Mouse (Mus musculus) limb, embryonic 11.5 days (tissue): ENCODE data around the gene Fev. TPM values are rescaled to one million over a fixed set of nuclear protein-coding genes. Genes with fewer than 3 reads are reported as not detected.

Experiments used
- ATAC-seq: fragments of 200-750 bp; cut with Nextera tagmentation; 2 replicates; pipeline ENCODE4 v1.8.0; 2017; ENCODE audit warnings: low read depth; ENCODE audit not compliant: insufficient number of reproducible peaks, low FRiP score, low TSS enrichment
- DNase-seq: peaks from one replicate; pipeline ENCODE4 v3.0.0-alpha.2; 2015; ENCODE audit warnings: low spot score
- H3K27ac ChIP-seq: fragments of 300-500 bp; sonication (generic); replicated peaks from 2 replicates; pipeline ENCODE4 v1.5.1; 2014; ENCODE audit warnings: low read depth, mild to moderate bottlenecking, low read length
- H3K27me3 ChIP-seq: fragments of 300-500 bp; sonication (generic); 2 replicates; pipeline ENCODE4 v1.6.1; 2014; ENCODE audit warnings: mild to moderate bottlenecking, low read length, mixed read lengths; ENCODE audit not compliant: control insufficient read depth, insufficient read depth
- H3K36me3 ChIP-seq: fragments of 300-500 bp; sonication (generic); 2 replicates; pipeline ENCODE4 v1.6.1; 2014; ENCODE audit warnings: mild to moderate bottlenecking, low read length, moderate library complexity, mixed read lengths; ENCODE audit not compliant: control insufficient read depth, insufficient read depth
- H3K4me1 ChIP-seq: fragments of 300-500 bp; sonication (generic); 2 replicates; pipeline ENCODE4 v1.6.1; 2014; ENCODE audit warnings: low read length, mixed read lengths; ENCODE audit not compliant: control insufficient read depth, insufficient read depth
- H3K4me2 ChIP-seq: fragments of 300-500 bp; sonication (generic); 2 replicates; pipeline ENCODE4 v1.6.1; 2014; ENCODE audit warnings: low read depth, mild to moderate bottlenecking, moderate library complexity; ENCODE audit not compliant: severe bottlenecking
- H3K4me3 ChIP-seq: fragments of 300-500 bp; sonication (generic); 2 replicates; pipeline ENCODE4 v1.5.1; 2014; ENCODE audit warnings: low read depth, low read length
- H3K9ac ChIP-seq: fragments of 300-500 bp; sonication (generic); 2 replicates; pipeline ENCODE4 v1.6.1; 2014; ENCODE audit warnings: mild to moderate bottlenecking, low read length
- H3K9me3 ChIP-seq: fragments of 300-500 bp; sonication (generic); 2 replicates; pipeline ENCODE4 v1.6.1; 2016; ENCODE audit warnings: low read length; ENCODE audit not compliant: control insufficient read depth
- WGBS: fragments of 180-500 bp; shearing (Covaris S2); extraction: QIAGEN DNeasy Blood & Tissue Kit; methylation state at CpG from one replicate; pipeline ENCODE4 v1.1.7; 2014; 5-methylcytosine and 5-hydroxymethylcytosine counted together
- polyA plus RNA-seq: library from polyadenylated mRNA; unstranded; fragments of >200 nt; fragmentation: Nextera tagmentation; extraction: Ambion mirVana; gene quantifications from 2 replicates; pipeline ENCODE4 v1.2.1, GENCODE M21; 2014

Gene Fev
- polyA plus RNA-seq, 1 experiment from 2014 or later, result not detected

DNA sequence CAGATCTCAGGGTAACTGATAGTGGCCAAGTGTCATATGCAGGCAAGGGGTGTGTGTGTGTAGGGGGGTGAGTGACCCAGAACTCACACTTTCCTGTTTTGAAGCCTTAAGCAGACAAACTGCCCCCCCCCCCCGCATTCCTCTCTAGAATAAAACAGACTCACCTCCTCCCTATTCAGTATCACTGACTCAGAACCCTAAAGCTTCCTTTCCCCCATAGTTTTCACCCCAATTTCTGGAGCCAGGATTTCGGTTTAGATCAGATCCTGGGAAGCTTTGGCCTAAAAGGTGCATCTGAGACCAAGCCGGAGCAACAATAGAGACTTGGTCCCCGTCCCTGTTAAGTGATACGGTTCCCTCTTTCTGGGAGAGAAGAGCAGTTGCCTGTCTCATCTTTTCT lies 1.8 kb downstream of the Fev start:
- 4% methylated on average over 5 of the region's 5 CpGs for WGBS
- H3K27ac ChIP-seq, result no peak overlapping the region
- no peak overlapping the region for H3K9ac ChIP-seq
- DNase-seq (no peak), ATAC-seq (no peak)
- H3K4me3 ChIP-seq, result no peak overlapping the region
- H3K36me3 ChIP-seq, result no peaks in the 10 kb centered on the region
- peaks cover 16% of the 10 kb centered on the region for H3K4me1 ChIP-seq
- no peaks in the 10 kb centered on the region for H3K9me3 ChIP-seq
- no peak overlapping the region for H3K4me2 ChIP-seq
- H3K27me3 ChIP-seq, result peaks cover 87% of the 10 kb centered on the region

DNA sequence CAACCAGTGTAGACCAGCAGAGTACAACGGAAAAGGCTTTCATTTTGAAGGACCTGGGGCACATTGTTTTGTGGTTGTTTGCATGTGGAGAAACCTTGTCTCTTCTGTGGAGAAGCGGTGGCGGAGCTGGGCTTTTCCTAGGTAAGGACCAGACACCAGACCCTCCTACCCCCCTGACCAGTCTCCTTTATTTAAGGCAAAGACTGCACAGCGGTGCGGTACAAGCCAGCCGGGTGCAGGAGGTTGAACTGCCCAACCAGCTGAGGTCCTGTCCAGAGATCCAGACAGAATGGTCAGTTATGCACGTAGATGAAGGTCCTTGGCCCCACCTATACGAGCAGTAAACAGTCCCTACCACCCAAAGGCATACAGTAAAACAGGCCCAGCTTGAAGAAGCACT lies 2.4 kb downstream of the Fev start:
- no peak overlapping the region for H3K4me3 ChIP-seq
- H3K27ac ChIP-seq, result no peak overlapping the region
- H3K9me3 ChIP-seq, result no peaks in the 10 kb centered on the region
- H3K36me3 ChIP-seq, result no peaks in the 10 kb centered on the region
- ATAC-seq, result no peak
- no peak overlapping the region for H3K4me2 ChIP-seq
- H3K4me1 ChIP-seq, result peaks cover 16% of the 10 kb centered on the region
- no peak for DNase-seq
- under 1% methylated on average over 8 of the region's 8 CpGs for WGBS
- H3K9ac ChIP-seq, result no peak overlapping the region
- peaks cover 84% of the 10 kb centered on the region for H3K27me3 ChIP-seq

DNA sequence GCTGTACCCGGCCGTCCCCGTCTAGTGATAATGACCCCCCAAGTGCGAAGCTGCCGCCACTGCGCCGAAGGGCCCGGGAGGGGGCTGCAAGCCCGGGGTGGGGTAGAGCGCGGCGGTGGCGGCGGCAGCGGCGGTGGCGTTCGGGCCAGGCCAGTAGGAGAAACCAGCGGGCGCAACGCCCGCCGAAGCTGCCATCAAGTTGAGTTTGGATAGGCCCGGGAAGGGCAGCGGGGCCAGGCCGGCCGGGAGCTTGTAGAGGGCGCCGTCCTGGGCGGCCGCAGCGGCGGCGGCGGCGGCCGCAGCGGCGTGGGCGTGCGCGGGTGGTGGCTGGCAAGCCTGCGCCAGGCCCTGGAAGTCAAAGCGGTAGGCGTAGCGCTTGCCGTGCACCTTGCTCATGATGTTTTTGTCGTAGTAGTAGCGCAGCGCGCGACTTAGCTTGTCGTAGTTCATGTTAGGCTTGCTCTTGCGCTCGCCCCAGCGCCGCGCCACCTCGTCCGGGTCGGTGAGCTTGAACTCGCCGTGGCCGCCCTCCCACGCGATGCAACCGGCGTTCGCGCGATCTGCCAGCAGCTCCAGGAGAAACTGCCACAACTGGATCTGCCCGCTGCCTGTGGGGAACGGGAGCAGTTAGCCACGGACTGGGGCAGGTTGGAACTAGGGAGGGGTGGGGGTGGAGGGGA lies 3.0 kb downstream of the Fev start:
- ATAC-seq (no peak), DNase-seq (no peak)
- Histone ChIP-seq H3K27ac (no peak overlapping the region), H3K36me3 (no peaks in the 10 kb centered on the region), H3K27me3 (peaks cover 80% of the 10 kb centered on the region), H3K4me2 (peak overlapping the region; percentile 28), H3K9ac (no peak overlapping the region), H3K4me1 (peaks cover 16% of the 10 kb centered on the region), H3K4me3 (peak overlapping the region; percentile 19), H3K9me3 (no peaks in the 10 kb centered on the region)
- under 1% methylated on average over 68 of the region's 74 CpGs for WGBS

DNA sequence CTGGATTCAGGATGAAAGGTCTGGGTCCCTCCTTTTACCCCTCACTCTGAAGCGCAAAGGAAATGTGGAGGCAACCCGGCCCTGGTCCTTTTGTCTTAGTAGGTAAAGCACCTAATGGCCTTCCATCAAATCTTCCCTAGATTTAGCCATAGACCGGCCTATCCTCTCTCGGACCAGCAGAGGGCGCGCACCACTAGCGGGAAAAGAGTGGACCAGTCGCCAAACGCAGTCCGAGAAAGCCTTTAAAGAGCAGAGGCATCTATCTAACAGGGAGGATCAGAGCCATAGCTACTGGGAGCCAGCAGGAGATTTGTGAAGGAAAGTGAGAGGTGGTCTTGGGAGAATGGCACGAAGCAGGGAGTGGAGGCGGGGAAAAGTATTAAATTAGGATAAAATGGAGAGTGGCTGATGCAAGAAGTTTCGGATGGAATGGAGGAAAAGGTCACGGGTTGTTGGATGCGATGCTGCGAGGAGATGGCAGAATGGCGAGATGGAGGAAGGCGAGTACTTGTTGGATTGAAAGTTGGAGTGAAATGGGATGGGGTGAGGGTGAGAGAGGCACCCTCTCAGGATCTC lies 4.3 kb downstream of the Fev start:
- H3K27me3 ChIP-seq, result peaks cover 67% of the 10 kb centered on the region
- H3K27ac ChIP-seq, result no peak overlapping the region
- 0 out of 2 replicates have a peak overlapping the region, but pooled peaks have one; percentile 12 for H3K4me2 ChIP-seq
- peaks cover 16% of the 10 kb centered on the region for H3K4me1 ChIP-seq
- no peak overlapping the region for H3K4me3 ChIP-seq
- no peaks in the 10 kb centered on the region for H3K9me3 ChIP-seq
- no peak overlapping the region for H3K9ac ChIP-seq
- ATAC-seq (no peak), DNase-seq (peak; percentile 82)
- H3K36me3 ChIP-seq, result no peaks in the 10 kb centered on the region
- WGBS, result 2% methylated on average over 18 of the region's 18 CpGs

DNA sequence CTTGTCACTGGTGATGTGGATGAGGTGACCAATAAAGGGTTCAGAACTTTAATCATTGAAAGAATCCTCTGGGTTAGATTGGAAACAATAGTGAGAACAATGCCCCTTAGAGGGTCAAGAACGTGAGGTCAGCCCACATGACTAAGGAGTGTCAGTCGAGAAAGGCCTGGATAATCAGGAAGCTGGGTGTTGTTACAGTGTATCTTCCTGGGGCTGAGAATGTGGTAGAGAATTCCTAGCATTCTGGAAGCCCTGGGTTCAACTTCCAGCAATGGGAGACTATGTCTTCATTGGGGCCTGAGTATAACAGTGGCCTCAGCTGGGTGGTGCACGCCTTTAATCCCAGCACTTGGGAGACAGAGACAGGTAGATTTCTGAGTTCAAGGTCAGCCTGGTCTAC lies 8.0 kb downstream of the Fev start:
- Histone ChIP-seq H3K4me2 (no peak overlapping the region), H3K27me3 (peaks cover 30% of the 10 kb centered on the region), H3K9ac (no peak overlapping the region), H3K4me3 (no peak overlapping the region), H3K9me3 (no peaks in the 10 kb centered on the region), H3K36me3 (no peaks in the 10 kb centered on the region), H3K4me1 (peaks cover 4% of the 10 kb centered on the region; the same call in 1 of the 2 replicates), H3K27ac (no peak overlapping the region)
- WGBS, result 65% methylated on average over 3 of the region's 3 CpGs
- no peak for ATAC-seq
- no peak for DNase-seq

DNA sequence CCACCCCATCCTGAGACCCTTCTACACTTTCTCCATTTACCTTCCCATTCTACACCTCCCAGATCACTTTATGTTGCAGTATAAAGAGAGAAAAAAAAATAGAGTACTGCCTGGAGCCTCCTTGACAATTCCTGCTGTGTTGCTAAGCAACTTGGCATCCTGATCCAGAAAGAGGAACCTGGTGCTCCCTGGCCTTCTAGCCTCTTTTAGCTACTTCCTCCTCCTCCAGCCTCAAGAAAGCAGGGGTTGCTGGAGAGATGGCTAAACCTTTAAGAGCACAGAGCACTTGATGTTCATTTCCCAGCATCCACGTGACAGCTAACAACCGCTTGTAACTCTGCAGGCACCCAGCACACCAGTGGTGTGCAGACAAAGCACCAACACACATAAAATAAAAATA lies 13.0 kb downstream of the Fev start:
- no peaks in the 10 kb centered on the region for H3K27me3 ChIP-seq

DNA sequence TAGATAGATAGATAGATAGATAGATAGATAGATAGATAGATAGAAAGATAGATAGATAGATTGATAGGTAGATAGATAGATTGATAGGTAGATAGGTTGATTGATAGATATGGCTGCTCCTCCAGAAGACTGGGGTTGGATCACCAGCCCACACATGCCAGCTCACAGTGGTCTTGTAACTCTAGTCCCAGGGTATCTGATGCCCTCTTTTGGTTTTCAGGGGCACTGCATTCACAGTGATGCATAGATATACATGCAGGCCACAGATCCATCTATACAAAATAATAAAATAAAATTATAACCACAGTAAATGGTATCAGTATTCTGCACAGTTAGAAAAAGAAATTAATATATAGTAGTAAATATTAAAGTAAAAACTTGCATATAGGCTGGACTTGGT lies 23.4 kb downstream of the Fev start:
- ATAC-seq, result no peak
- Histone ChIP-seq H3K27me3 (peaks cover 31% of the 10 kb centered on the region), H3K27ac (no peak overlapping the region), H3K4me1 (no peaks in the 10 kb centered on the region), H3K9ac (no peak overlapping the region), H3K4me2 (no peak overlapping the region), H3K4me3 (no peak overlapping the region), H3K9me3 (no peaks in the 10 kb centered on the region), H3K36me3 (no peaks in the 10 kb centered on the region)
- no peak for DNase-seq

More for the DNA sequence above, 13.0 kb downstream of the Fev start:
- no peak overlapping the region for H3K9ac ChIP-seq
- H3K36me3 ChIP-seq, result no peaks in the 10 kb centered on the region
- H3K9me3 ChIP-seq, result no peaks in the 10 kb centered on the region
- no peaks in the 10 kb centered on the region for H3K4me1 ChIP-seq
- H3K4me3 ChIP-seq, result no peak overlapping the region
- no peak for DNase-seq
- no peak overlapping the region for H3K27ac ChIP-seq
- no peak overlapping the region for H3K4me2 ChIP-seq
- no peak for ATAC-seq
- 70% methylated on average over 2 of the region's 2 CpGs for WGBS

DNA sequence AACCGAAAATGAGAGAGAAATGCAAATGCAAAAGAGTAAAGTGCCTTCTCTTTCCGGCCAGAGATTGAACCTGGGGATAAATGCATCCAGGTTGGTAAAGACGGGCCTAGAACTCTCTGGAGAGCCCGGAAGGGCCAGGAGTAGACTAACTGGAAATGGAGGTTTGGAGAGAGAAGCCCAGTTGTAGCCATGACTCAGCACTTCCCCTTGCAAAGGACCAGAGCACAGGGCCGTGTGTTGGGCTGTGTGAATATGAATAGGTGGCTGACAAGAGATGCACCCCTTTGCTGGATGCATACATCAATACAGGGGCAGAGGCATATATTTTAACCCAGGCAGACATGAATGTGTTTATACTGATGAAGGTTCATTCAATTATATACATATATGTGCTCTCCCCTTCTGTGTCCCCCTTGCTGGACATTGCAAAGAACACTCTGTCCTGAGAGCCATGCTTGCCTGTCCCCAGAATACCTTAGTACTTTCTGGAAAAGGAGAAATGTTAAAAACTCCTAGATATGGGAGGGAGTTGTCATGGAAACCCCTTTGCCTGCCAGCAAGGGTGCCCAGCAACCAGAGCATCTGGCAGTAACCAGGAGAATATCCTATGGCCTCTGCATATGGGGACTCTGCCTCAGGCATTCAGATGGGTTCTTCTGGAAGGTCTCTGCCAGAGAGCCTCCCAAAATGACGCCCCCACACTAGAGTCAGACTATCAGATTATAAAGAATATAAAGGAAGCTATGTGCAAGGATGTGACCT lies 25.8 kb downstream of the Fev start:
- 45% methylated on average over 6 of the region's 6 CpGs for WGBS
- Histone ChIP-seq H3K9ac (no peak overlapping the region), H3K36me3 (no peaks in the 10 kb centered on the region), H3K9me3 (no peaks in the 10 kb centered on the region), H3K4me3 (no peak overlapping the region), H3K27ac (no peak overlapping the region), H3K4me1 (peaks cover 8% of the 10 kb centered on the region), H3K4me2 (no peak overlapping the region), H3K27me3 (peaks cover 51% of the 10 kb centered on the region)
- ATAC-seq (no peak), DNase-seq (no peak)
